Mouse (Mus musculus): ENCODE measurements around the gene Fam161a. TPM values are rescaled to one million over a fixed set of nuclear protein-coding genes. Genes with fewer than 3 reads are reported as not detected.
A peak's percentile ranks its signal among the peaks of the same experiment; 100 is the strongest.

Gene Fam161a
- total and polyA plus RNA-seq, 3 experiments: 1.4 to 2.0 (median 1.5) TPM

GRCm38 (mm10) chr11:22990393-22991126 is 16.8 kb upstream of the Fam161a start, which contains the start of gene Cct4 (continued):
- peak; percentile 20; the same call in 1 of the 2 replicates for TF ChIP-seq E2F4 (IDR thresholded peaks at IDR 0.05; ENCODE audit: insufficient replicate concordance, low read depth, low read length)
- TF ChIP-seq EP300 (IDR thresholded peaks at IDR 0.05; ENCODE audit: low read length): no peak
- TF ChIP-seq BHLHE40 (IDR thresholded peaks at IDR 0.05; ENCODE audit: low read depth, low read length): 0 out of 2 replicates have a peak, but pooled peaks have one; percentile 4
- TF ChIP-seq ELF1 (IDR thresholded peaks at IDR 0.05; ENCODE audit: low read depth, low read length): peak; percentile 99
- peak; percentile 88; the same call in 1 of the 2 replicates for TF ChIP-seq TBP (conservative IDR thresholded peaks at IDR 0.05; ENCODE audit: low read depth, low read length)
- peak; percentile 78 for TF ChIP-seq MEF2A (IDR thresholded peaks at IDR 0.05; ENCODE audit: borderline replicate concordance, low read depth, low read length)
- TF ChIP-seq NELFE (IDR thresholded peaks at IDR 0.05; ENCODE audit: low read depth, low read length): peak; percentile 99
- TF ChIP-seq MYC (IDR thresholded peaks at IDR 0.05; ENCODE audit: low read depth, low read length): peak; percentile 92; the same call in 1 of the 2 replicates

- Histone ChIP-seq H3K4me1 (ENCODE audit: control insufficient read depth in 1 of 2, insufficient read depth in 2 of 2) (peaks cover 0 to 39% of the 10 kb centered on the region in 2 experiments; a peak in 2 of 4 replicates), H3K79me2 (replicated peaks; ENCODE audit: control insufficient read depth, extremely low read depth, insufficient read depth, poor library complexity, severe bottlenecking) (peaks cover 43% of the 10 kb centered on the region), H3K9me3 (replicated peaks; ENCODE audit: low read length) (no peaks in the 10 kb centered on the region), H3K27ac (ENCODE audit: insufficient read depth, low read depth) (no peak overlapping the region), H3K9ac (ENCODE audit: insufficient read depth, low read depth) (peak overlapping the region; percentile 88), H3K36me3 (replicated peaks in 1 of 2; ENCODE audit: control insufficient read depth in 1 of 2, insufficient read depth in 1 of 2, low read length in 1 of 2) (peaks cover 22 to 46% of the 10 kb centered on the region in 2 experiments), H3K27me3 (replicated peaks) (no peaks in the 10 kb centered on the region), H3K4me2 (ENCODE audit: insufficient read depth, low read depth, poor library complexity, severe bottlenecking) (peak overlapping the region; percentile 64), H3K4me3 (replicated peaks in 1 of 3; ENCODE audit: low read depth in 2 of 3, low read length in 2 of 3, poor library complexity in 1 of 3) (peak overlapping the region; percentile 89 to 99 (median 97))
- in situ Hi-C loops (cut with MboI; ENCODE audit: low pct_ligation_motif_present, low pct_unique_long_range_greater_than_20kb, low sequenced_read_pairs) (no loop called here), dilution Hi-C loops (cut with MboI; ENCODE audit: extremely low pct_ligation_motif_present, extremely low pct_unique_long_range_greater_than_20kb, low sequenced_read_pairs) (no loop called here)
- TF ChIP-seq MAX (IDR thresholded peaks at IDR 0.05; ENCODE audit: low read length): peak; percentile 77
- TF ChIP-seq MYC (IDR thresholded peaks at IDR 0.05; ENCODE audit: low read depth, low read length): no peak
- TF ChIP-seq JUND (conservative IDR thresholded peaks at IDR 0.05; ENCODE audit: low read depth, low read length): no peak
- 0 out of 2 replicates have a peak, but pooled peaks have one; percentile 31 for TF ChIP-seq CHD1 (IDR thresholded peaks at IDR 0.05; ENCODE audit: low read depth, low read length)
- TF ChIP-seq PAX5 (IDR thresholded peaks at IDR 0.05; ENCODE audit: low read length): no peak
- no peak for DNase-seq (ENCODE audit: extremely low read depth)
Measured at GRCm38 (mm10) chr11:22991218-22991835, 16.0 kb upstream of the Fam161a start.

- H3K27me3 ChIP-seq (replicated peaks): no peaks in the 10 kb centered on the region
- DNase-seq (ENCODE audit: extremely low read depth): no peak
- H3K36me3 ChIP-seq (replicated peaks in 1 of 2; ENCODE audit: control insufficient read depth in 1 of 2, insufficient read depth in 1 of 2, low read length in 1 of 2): peaks cover 43 to 75% of the 10 kb centered on the region in 2 experiments
- no peak overlapping the region for H3K9ac ChIP-seq (ENCODE audit: insufficient read depth, low read depth)
- H3K4me3 ChIP-seq (replicated peaks in 1 of 3; ENCODE audit: low read depth in 2 of 3, low read length in 2 of 3, poor library complexity in 1 of 3): no peak overlapping the region
- H3K27ac ChIP-seq (ENCODE audit: insufficient read depth, low read depth): no peak overlapping the region
- H3K4me2 ChIP-seq (ENCODE audit: insufficient read depth, low read depth, poor library complexity, severe bottlenecking): no peak overlapping the region
- in situ Hi-C loops (cut with MboI; ENCODE audit: low pct_ligation_motif_present, low pct_unique_long_range_greater_than_20kb, low sequenced_read_pairs): no loop called here
- H3K79me2 ChIP-seq (replicated peaks; ENCODE audit: control insufficient read depth, extremely low read depth, insufficient read depth, poor library complexity, severe bottlenecking): peaks cover 59% of the 10 kb centered on the region
- TF ChIP-seq POLR2A (IDR thresholded peaks at IDR 0.05; ENCODE audit: low read depth, low read length): no peak
- TF ChIP-seq MAFK (IDR thresholded peaks at IDR 0.05; ENCODE audit: insufficient replicate concordance, low read length): no peak
- no peak for TF ChIP-seq ZMIZ1 (IDR thresholded peaks at IDR 0.05; ENCODE audit: low read depth, low read length)
- TF ChIP-seq USF2 (conservative IDR thresholded peaks at IDR 0.05; ENCODE audit: low read depth, low read length): no peak
- TF ChIP-seq UBTF (IDR thresholded peaks at IDR 0.05; ENCODE audit: low read depth, low read length): no peak
- TF ChIP-seq ZKSCAN1 (IDR thresholded peaks at IDR 0.05; ENCODE audit: borderline replicate concordance, low read depth, low read length): no peak
- no peak for TF ChIP-seq BHLHE40 (IDR thresholded peaks at IDR 0.05; ENCODE audit: low read depth, low read length)
- TF ChIP-seq ELF1 (IDR thresholded peaks at IDR 0.05; ENCODE audit: low read depth, low read length): no peak
- TF ChIP-seq SIN3A (IDR thresholded peaks at IDR 0.05; ENCODE audit: low read length): no peak
- TF ChIP-seq HCFC1 (IDR thresholded peaks at IDR 0.05; ENCODE audit: low read depth, low read length): no peak
- no peak for TF ChIP-seq SMC3 (IDR thresholded peaks at IDR 0.05; ENCODE audit: low read depth, low read length)
- no peak for TF ChIP-seq USF1 (IDR thresholded peaks at IDR 0.05; ENCODE audit: low read depth, low read length)
- TF ChIP-seq JUN (IDR thresholded peaks at IDR 0.05; ENCODE audit: insufficient read depth, low read depth, low read length): no peak
- no peak for TF ChIP-seq IRF4 (IDR thresholded peaks at IDR 0.05; ENCODE audit: low read depth, low read length)
- no peak for TF ChIP-seq NRF1 (IDR thresholded peaks at IDR 0.05; ENCODE audit: low read depth, low read length)
- no peak for TF ChIP-seq JUND (conservative IDR thresholded peaks at IDR 0.05; ENCODE audit: low read depth, low read length)
- no peak for TF ChIP-seq TBP (conservative IDR thresholded peaks at IDR 0.05; ENCODE audit: low read depth, low read length)
- no peak for TF ChIP-seq MEF2A (IDR thresholded peaks at IDR 0.05; ENCODE audit: borderline replicate concordance, low read depth, low read length)
- no peak for TF ChIP-seq PAX5 (IDR thresholded peaks at IDR 0.05; ENCODE audit: low read length)
- H3K9me3 ChIP-seq (replicated peaks; ENCODE audit: low read length): no peaks in the 10 kb centered on the region
- H3K4me1 ChIP-seq (ENCODE audit: control insufficient read depth in 1 of 2, insufficient read depth in 2 of 2): peaks cover 0 to 34% of the 10 kb centered on the region in 2 experiments; a peak in 2 of 4 replicates
- dilution Hi-C loops (cut with MboI; ENCODE audit: extremely low pct_ligation_motif_present, extremely low pct_unique_long_range_greater_than_20kb, low sequenced_read_pairs): no loop called here
Measured at GRCm38 (mm10) chr11:22994271-22994670, 13.1 kb upstream of the Fam161a start.

All from CH12.LX (cell line).